Mouse (Mus musculus): ENCODE measurements around the gene Zfp978. TPM values are rescaled to one million over a fixed set of nuclear protein-coding genes. Genes with fewer than 3 reads are reported as not detected.

Zfp978 gene
- total RNA-seq, 2 experiments from 2014 or later = not detected

GRCm38 (mm10) chr4:147433874-147434273 lies 72.8 kb downstream of the Zfp978 start:
- ATAC-seq (ENCODE audit: poor library complexity, severe bottlenecking) = 0 out of 2 replicates have a peak, but pooled peaks have one; percentile 8

Other genes starting within 250 kb of the Zfp978 start
- 50.9 and 68.8 TPM in 2 replicates for gene Zfp991, start 229.3 kb upstream of the Zfp978 start, total RNA-seq (2015)
- 39.6 and 47.2 TPM in 2 replicates for gene Zfp991, start 229.3 kb upstream of the Zfp978 start, total RNA-seq (2017)
- 0.07 TPM in 1 of 2 replicates, not detected in the other for gene Zfp988, start 55.6 kb upstream of the Zfp978 start, total RNA-seq (2015)
- gene Zfp988, start 55.6 kb upstream of the Zfp978 start, total RNA-seq (2017) = 0.33 TPM in 1 of 2 replicates, not detected in the other
- 1.7 and 4.1 TPM in 2 replicates for gene Zfp982, start 131.1 kb downstream of the Zfp978 start, total RNA-seq (2015)
- gene Zfp982, start 131.1 kb downstream of the Zfp978 start, total RNA-seq (2017) = 1.7 TPM in 1 of 2 replicates, not detected in the other
- not detected in 2 replicates for gene Gm16503, start 178.9 kb downstream of the Zfp978 start, total RNA-seq (2015)
- gene Gm16503, start 178.9 kb downstream of the Zfp978 start, total RNA-seq (2017) = not detected in 2 replicates
- 0.07 and 0.09 TPM in 2 replicates for gene Zfp985, start 192.0 kb downstream of the Zfp978 start, total RNA-seq (2015)
- gene Zfp985, start 192.0 kb downstream of the Zfp978 start, total RNA-seq (2017) = 0.08 TPM in 1 of 2 replicates, not detected in the other

Measured in megakaryocyte, adult 5-6 weeks (primary cell).